Mouse (Mus musculus) c-Kit-negative CD71-positive TER-119-positive erythroid progenitor cells, embryonic 14.5 days (primary cell): ENCODE measurements around the gene 1700061G19Rik.
"Not testable (repeated sequence)": the region's sequence is repeated elsewhere in the genome, so short reads cannot be mapped to it uniquely, and the experiment has no call there.

Experiments
- DNase-seq: peaks from one replicate; pipeline ENCODE4 v3.0.0-alpha.2; 2013; ENCODE audit warnings: low read depth, low spot score

Gene 1700061G19Rik

DNA sequence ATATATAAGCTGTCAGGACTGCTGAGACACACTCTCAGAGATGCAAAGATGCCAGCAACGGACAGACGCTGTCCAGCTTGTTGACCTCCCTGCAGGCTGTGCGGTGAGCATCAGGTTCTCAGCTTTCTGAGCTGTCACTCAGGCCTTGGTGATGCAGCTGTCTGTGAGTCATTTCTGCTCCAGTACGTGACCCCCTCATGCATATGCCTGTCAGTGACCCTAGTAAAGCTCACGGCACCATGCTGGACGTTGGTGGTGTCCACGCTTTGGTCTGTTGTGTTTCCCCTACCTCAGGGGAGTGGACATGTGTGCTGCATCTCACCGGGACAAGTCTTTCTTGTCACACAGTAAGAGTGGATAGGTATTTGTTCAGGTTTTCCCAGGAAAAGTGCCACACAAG is 3.5 kb upstream of the 1700061G19Rik start:
- DNase-seq, result no peak

DNA sequence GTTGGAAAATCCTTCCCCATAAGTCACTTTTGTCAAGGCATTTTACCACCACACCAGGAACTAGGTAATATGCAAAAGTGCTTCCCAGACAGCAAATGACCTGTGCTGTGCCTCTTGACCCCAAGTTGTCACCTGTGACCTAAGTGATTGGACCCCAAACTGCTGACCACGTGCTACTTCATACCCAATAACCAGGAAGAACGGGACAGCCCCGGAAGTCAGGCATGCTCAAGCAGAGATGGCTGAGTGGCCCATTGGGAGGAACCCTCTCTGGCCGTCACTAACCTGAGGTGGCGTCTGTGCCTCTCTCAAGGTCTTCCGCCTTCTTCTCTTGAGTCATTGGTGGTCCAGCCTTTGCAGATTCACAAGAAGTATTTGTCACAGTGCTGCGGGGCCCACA is 2.8 kb upstream of the 1700061G19Rik start:
- DNase-seq, result no peak

DNA sequence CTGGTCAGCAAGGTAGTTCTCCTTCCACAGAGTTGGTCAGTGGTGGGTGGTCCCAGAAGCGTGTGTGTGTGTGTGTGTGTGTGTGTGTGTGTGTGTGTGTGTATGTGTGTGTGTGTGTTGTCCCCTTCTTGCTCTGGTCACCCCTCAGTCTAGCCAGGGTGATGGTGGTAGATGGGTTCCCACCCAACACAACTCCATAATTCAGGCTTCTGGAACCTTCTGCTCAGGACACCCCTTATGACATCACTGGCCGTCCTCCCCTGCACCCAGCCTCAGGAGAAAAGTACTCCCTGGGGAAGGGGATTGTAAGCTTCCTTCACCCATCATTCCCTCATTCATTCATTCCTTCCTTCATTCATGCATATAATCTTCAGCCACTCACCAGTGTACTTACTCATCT is 1.0 kb upstream of the 1700061G19Rik start, which contains the start of gene Acsbg2:
Gene Acsbg2 (minus strand): TSS at position 211 of the 400 bp plus-strand sequence.
- DNase-seq, result no peak

- DNase-seq, result no peak
Measured at GRCm38 (mm10) chr17:56876465-56876864, 1.2 kb downstream of the 1700061G19Rik start.

GRCm38 (mm10) chr17:56876981-56877380 is 1.7 kb downstream of the 1700061G19Rik start:
- DNase-seq, result no peak

- DNase-seq, result no peak
Measured at GRCm38 (mm10) chr17:56877426-56877825, 2.1 kb downstream of the 1700061G19Rik start.

DNA sequence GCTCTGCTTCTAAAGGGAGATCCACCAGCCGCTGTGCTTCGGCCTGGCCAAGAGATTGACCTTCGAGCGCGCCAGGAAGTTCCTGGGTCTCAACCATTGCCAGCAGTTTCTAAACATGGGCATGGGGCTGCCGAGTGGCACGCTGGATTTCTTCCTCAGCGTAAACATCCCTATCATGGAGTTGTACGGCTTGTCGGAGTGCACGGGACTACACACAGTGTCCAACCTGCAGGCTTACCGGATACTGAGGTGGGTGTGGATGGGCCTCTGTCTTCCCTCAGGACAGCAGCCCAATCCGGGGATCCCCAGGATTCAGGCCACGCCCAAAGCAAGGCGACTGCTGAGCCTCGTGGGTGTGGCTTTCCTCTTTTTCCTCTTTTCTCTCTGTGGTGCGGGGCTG is 8.3 kb downstream of the 1700061G19Rik start:
- DNase-seq, result no peak

GRCm38 (mm10) chr17:56884331-56884730 is 9.1 kb downstream of the 1700061G19Rik start:
- DNase-seq, result no peak

- no peak for DNase-seq
Measured at GRCm38 (mm10) chr17:56884809-56885208, 9.5 kb downstream of the 1700061G19Rik start.

DNA sequence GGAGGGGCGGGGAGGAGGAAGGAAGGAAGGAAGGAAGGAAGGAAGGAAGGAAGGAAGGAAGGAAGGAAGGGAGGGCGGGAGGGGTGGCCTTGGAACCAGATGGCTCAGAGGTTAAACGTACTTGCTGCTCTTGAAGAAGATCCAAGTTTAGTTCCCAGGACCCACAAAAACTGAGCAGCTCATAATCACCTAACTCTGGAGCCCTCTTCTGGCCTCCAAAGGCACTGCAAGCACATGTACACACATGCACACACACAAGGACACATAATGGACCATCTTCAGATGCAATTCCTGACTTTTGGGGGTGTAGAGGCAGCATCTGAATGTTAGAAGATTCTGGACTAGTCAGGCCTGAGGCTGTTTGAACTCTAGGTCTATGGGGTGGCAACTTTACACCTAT is 12.8 kb downstream of the 1700061G19Rik start:
- DNase-seq, result no peak

DNA sequence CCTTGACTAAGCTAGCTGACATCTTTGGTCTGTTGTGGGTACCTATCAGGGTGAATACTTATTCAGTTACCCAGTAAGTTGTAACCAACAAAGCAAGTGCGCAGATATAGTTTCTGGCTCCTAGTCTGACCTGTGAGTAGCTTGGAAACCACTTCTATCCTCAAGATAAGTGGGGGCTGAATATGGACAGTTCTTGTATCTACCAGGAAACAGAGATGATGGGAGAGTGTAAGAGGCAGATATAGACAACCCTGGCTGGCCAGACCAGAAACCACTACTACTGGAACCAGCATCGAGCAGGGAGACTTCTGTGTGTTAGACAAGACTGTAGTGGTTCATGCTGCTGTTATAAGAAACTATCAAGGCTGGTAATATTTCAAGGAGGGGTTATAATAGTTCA is 14.7 kb downstream of the 1700061G19Rik start:
- DNase-seq, result no peak

GRCm38 (mm10) chr17:56895368-56895918 is 20.2 kb downstream of the 1700061G19Rik start:
- no peak for DNase-seq

DNA sequence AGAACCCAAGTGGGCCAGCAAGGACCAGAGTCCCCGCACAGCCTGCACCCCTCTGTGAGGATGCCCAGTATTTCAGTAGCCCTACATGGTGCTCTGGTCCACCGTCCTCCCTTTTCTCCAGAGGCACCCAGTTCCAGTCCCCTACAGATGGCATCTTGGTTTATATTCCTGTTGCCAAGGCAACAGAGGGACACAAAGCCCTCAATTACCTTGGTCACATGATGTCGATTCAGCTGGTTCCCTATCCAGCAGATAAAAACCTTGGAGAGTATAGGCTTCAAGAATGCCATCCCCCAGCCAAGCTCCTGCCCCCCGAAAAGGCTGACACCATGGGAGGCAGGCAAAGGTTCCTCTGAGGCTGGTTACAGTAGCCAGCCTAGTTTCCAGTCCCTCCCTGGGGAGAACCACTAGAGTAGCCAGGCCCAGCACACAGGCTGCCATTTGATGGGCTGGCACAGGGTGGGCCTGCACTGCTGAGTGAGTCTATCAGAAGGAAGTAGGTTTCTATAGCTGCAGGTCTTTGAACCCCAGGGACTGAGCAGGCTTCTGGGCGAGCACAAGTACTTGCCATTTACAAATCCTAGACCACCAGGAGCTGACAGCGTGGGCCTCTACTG is 21.3 kb downstream of the 1700061G19Rik start:
- DNase-seq, result no peak

DNA sequence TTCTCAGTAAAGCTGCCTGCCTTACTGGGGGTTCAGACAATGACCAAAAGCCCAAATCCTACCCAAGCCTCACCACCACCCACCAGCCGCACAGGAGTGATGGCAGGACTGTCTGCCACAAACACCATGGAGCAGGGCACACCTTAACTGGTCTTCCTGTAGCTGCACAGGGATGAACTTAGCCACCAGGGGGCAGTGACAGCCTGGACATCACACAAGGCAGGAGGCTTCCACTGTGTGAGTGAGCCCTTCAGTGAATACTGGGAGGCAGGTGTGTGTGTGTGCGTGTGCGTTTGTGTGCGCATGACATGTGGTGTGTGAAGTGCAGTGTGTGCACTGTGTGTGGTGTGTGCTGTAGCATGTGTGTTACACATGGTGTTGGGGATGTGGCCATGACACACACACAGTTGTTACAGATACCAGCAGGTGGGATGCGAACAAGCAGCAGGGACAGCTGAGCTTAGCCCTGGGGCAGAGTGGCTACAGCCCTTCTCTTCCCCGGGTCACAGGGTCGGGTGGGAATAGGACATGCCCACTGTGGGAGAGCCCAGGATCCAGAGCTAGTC is 22.4 kb downstream of the 1700061G19Rik start:
- peak; percentile 34 for DNase-seq

DNA sequence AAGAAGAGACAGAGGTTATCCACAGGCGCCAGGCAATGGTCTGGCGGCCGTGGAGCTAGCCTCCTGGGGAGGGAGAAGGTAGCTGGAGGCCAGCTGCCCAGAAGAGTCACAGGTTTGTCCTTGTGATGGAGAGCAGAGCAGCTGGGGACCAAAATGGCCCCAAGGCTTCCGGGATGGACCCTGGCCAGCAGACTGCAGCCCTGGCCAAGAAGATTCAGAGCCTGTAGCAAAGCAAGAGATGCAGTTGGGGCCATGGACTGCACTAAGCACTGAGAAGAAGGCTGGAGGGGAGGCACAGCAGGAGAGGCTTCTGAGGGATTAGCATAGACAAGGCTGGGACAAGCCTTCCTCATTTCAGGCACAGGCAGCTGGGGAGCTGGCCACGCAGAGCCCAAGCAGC is 27.4 kb downstream of the 1700061G19Rik start:
- DNase-seq, result no peak

GRCm38 (mm10) chr17:56906166-56906565 is 30.9 kb downstream of the 1700061G19Rik start:
- DNase-seq, result no peak

DNA sequence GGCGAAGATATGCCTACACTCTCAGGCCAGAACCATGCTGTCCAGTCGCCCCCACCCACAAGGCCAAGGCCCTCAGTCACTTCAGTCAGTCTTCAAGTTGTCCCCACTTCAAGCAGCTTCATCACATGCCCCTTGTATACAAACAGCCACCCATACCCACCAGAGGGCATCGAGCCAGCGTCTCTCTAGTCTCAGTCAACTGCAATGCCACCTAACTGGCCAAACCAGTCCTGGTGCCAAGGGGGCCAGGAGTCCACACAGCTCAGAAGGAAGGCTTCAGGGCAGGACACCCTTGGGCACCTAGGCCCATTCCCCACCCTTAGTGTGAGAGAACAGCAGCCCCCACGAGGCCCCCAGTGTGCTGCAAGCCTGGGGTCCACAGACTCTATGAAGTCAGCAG is 31.8 kb downstream of the 1700061G19Rik start:
- no peak for DNase-seq

- DNase-seq, result no peak
Measured at GRCm38 (mm10) chr17:56907887-56908286, 32.6 kb downstream of the 1700061G19Rik start.

DNA sequence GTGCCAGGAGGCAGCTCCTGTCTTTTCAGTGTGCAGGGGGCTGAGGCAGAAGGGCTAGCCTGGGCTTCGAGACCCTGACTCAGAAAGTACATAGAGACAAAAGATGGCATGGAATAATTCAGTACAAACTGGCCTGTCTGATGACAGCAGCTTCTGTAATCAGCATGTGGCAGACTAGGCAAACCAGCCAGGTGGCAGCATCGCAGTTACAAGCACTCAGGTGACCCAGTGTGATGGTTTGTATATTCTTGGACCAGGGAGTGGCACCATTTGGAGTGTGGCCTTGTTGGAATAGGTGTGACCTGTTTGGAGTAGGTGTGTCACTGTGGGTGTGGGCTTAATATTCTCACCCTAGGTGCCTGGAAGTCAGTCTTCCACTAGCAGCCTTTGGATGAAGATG is 34.5 kb downstream of the 1700061G19Rik start:
- not testable (repeated sequence) for DNase-seq

- no peak for DNase-seq
Measured at GRCm38 (mm10) chr17:56913023-56913422, 37.7 kb downstream of the 1700061G19Rik start.

- no peak for DNase-seq
Measured at GRCm38 (mm10) chr17:56913444-56913843, 38.2 kb downstream of the 1700061G19Rik start.

- DNase-seq, result no peak
Measured at GRCm38 (mm10) chr17:56917166-56917565, 41.9 kb downstream of the 1700061G19Rik start.

DNA sequence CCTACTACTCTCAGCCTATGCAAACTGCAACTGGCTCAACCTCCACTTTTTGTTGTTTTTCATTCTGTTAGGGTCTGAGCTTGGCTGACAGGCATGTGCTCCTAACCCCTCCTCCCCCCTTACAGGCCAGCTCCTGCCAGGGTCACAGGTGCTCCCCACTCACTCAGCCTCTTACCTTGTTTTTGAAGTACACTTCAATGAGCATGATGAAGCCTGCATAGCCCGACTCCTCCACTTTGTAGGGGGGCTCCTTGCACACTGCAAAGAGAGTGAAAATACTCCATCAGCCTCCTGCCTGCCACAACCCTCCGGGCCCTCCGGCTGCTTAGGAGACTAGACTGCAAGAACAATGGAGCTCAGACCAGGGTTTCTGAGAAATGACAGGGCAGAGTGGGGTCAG is 44.4 kb downstream of the 1700061G19Rik start:
- DNase-seq, result no peak
